Mouse (Mus musculus): ENCODE data around the gene Pimreg.

The Pimreg gene

DNA sequence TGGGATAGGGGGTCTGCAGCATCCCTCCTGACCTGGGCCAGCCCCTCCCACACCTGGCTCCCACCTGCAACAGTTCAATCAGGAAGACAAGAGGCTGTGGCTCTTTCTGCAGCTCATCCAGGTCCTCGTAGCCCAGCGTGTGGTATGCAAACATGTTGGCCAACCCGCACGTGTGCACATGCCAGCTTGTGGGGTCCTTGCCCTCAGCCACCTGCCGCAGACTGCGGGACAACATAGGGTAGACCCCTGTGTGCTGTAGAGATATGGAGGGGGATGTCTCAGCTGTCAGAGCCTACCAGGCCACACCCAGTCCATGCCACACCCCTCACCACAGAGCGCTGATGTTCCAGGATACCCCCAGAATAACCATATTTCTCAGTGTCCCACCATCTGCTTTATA is 10.5 kb upstream of the Pimreg start:
- no peak for DNase-seq (ENCODE audit: low read depth)

DNA sequence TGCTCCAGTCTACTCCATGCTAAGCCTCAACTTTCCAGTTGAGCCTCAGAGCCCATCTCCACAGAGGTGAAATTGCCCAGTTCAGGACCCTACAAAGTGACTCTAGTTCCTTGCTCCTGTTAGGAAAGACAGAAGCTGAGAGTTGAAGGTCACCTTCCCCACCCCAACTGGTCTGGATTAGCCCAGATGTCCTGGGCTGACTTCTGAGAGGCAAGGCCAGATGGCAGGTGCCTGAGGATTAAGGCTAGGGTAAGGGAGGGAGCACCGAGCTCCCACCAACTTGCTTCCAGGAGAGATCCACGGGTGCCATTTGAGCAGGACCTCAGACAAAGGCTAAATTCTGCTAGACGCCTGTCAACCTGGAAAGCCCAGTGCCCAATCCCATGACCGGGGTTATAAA is 9.7 kb upstream of the Pimreg start:
- no peak for DNase-seq (ENCODE audit: low read depth)

DNA sequence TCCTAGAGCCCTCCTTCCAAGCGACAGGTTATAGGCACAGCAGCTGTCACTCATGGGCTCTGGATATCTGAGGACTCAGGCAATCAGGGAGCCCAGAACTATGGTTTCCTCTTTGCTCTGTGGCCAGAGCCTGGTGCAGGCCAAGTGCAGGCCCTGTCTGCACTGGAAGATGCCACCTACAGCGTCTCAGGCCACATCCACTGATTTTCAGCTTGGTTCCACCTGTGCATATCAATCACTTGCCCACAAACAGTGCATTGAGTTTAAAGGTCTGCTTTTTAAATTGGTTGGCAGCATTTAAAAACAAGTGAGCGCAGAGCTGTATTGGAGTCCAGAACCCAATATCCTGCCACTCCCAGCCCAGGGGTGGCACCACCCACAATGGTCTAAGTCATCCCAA is 9.2 kb upstream of the Pimreg start:
- DNase-seq (ENCODE audit: low read depth) = no peak

- DNase-seq (ENCODE audit: low read depth) = no peak
Measured at GRCm38 (mm10) chr11:72037409-72037808, 4.4 kb upstream of the Pimreg start, which contains the start of gene Aipl1. Gene Aipl1 (minus strand): TSS chr11:72037509.

DNA sequence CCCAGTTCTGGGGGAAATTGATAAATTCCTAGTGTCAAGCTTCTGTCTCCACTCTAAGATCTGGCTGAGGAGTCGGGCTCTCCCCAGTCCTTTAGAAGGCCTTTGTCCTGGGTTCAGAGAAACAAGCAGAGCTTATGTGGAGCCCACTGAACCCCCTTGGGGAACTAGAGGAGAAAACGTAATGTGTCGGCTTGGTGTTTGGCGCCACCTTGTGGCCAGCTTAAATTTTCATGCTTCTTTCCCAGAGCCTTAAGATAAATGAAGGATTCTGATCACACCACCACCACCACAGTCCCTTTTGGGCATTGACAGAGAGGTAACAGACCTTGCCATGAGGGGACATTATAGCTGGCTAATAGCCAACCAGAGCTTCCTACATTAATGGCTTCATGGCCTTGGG is 3.8 kb upstream of the Pimreg start:
- no peak for DNase-seq (ENCODE audit: low read depth)

GRCm38 (mm10) chr11:72039599-72040386 is 2.0 kb upstream of the Pimreg start:
- DNase-seq (ENCODE audit: low read depth) = no peak

DNA sequence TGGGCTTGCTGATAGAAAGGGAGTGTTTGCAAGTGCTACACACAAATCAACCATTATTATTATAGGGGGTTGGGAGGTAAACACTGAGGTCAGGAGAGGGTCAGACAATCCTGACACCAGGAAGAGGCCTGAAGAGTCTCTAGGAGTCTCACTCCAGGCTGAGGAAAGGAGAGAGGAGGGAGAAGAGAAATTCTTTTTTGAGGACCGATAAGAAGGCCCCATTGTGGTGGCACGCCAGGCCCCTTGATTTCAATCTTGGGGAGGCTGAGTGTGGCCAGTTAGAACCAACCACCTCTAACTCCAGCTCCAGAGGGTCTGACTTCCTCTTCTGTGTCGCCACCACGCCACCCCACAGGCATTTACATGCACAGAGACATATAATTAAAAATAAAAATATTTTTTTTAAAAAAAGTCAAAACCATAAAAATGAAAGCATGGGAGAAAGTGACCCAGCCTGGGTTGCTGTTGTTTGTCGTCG is 503 bp upstream of the Pimreg start:
- DNase-seq (ENCODE audit: low read depth) = no peak

GRCm38 (mm10) chr11:72042631-72043030 is 799 bp downstream of the Pimreg start:
- no peak for DNase-seq (ENCODE audit: low read depth)

DNA sequence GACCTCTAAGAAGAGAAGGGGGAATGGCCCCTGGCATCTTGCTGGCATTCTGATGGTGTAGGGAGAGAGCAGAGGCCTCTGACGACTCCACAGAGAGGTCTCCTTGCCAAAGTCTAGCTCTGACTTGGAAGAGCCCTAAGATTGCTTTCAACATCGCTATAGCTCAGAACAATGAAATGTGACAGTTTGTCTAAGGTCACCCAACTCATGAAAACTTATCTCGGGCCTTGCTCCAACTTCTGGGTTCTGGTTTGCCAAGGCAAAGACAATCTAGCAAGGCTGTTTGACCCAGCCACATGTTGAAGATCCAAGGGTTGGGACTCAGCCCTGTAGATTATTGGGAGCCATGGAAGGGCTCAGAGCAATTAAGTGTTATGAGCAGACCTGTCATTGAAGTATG is 2.4 kb downstream of the Pimreg start:
- no peak for DNase-seq (ENCODE audit: low read depth)

DNA sequence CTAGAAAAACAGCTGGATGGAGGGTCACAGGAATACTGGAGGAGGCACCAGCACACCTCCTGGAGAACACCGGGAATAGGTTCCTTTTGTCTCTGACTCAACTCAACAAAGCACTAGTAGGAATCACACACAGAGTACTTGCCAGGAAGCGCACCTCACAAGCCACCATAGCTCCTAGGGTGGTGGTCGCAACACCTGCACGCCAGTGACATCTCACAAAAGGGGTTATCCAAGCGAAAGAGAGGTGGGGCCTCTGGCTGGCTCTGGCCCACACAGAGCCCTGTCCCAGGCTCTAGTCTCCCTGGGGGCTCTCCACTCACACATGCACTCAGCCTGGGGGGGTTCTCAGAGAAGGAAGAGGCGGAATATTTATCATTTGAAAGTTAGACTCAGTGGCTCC is 6.9 kb downstream of the Pimreg start:
- DNase-seq (ENCODE audit: low read depth) = no peak

- no peak for DNase-seq (ENCODE audit: low read depth)
Measured at GRCm38 (mm10) chr11:72049171-72049759, 7.4 kb downstream of the Pimreg start.

- no peak for DNase-seq (ENCODE audit: low read depth)
Measured at GRCm38 (mm10) chr11:72050168-72050894, 8.5 kb downstream of the Pimreg start.

DNA sequence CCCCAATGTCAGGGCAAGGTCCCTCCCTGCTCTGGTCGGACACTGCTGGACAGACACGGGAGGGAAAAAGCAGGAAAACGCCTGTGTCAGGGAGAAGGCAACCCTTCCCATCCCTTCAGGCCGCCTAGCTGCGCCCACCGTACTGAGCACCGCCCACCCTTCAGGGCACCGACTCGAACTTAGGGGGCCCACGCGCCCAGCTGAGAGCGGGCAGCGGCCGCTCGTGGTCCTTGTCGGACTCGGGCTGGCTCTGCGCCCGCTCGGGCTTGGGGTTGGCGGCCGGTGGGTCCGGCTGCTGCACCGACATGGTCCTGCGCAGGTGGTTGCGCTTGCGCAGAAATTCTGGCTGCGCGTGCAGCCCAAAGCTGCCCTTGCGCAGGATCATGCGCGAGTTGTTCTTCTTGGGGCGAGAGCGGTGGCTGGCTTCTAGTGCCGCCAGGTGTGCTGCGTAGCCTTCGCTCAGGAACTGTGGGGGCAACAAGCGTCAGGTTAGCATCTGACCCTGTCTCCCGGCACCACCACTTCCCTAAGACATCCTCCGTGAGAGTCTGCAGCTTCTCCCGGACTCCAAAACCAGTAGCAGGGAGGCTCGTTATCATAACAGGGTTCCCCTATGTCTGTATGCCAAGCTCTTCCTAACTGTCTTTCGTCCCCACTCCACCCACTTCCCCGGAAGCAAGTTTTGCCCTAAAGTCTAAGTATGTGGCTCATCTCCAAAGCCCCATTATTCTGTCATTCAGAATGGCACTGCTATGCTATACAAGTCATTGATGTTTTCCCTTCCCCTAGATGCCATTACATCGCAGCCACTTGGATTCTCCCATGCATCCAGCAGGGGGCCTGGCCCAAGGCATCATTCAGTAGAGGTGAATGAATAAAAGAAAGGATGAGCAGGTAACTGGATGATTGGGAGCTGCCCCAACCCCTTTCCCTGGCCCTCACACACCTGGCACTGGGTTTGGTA is 9.3 kb downstream of the Pimreg start:
- DNase-seq (ENCODE audit: low read depth) = no peak

DNA sequence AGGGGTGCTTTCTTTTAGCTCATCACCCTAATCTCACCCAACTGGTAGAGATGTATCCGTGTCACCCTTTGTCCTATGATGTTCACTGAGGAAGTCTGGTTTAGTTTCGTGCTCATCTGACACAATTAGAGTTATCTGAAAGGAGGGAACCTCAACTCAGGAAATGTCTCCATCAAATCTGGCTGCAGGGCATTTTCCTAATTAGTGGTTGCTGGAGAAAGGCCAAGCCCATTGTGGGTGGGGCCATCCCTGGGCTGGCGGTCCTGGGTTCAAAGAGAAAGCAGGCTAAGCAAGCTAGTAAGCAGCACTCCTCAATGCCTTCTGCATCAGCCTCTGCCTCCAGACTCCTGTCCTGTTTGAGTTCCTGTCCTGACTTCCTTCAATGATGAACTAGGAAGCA is 10.4 kb downstream of the Pimreg start:
- DNase-seq (ENCODE audit: low read depth) = no peak

GRCm38 (mm10) chr11:72052636-72053035 is 10.8 kb downstream of the Pimreg start:
- DNase-seq (ENCODE audit: low read depth) = no peak

- DNase-seq (ENCODE audit: low read depth) = no peak
Measured at GRCm38 (mm10) chr11:72055176-72055575, 13.3 kb downstream of the Pimreg start.

- DNase-seq (ENCODE audit: low read depth) = no peak
Measured at GRCm38 (mm10) chr11:72057166-72057565, 15.3 kb downstream of the Pimreg start.

GRCm38 (mm10) chr11:72060416-72060815 is 18.6 kb downstream of the Pimreg start:
- DNase-seq (ENCODE audit: low read depth) = no peak

GRCm38 (mm10) chr11:72061093-72061620 is 19.3 kb downstream of the Pimreg start:
- no peak for DNase-seq (ENCODE audit: low read depth)

DNA sequence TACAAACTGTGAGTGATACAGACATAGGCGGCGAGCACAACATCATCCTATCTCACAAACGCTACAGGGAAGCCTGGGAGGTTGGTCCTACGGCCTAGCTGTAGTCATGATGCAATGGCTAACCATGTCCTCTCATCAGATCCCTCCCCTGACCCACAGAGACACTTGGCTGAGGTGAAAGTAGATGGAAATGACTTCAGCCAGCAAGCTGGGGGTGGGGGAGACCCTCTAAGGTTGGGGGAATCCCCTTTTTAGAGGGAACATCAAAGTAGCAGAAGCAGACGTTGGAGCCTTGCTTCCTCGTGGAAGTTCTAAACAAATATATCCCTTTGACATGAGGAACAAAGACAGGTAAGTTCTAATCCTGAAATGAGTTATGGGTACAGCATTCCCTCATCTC is 22.6 kb downstream of the Pimreg start:
- no peak for DNase-seq (ENCODE audit: low read depth)

DNA sequence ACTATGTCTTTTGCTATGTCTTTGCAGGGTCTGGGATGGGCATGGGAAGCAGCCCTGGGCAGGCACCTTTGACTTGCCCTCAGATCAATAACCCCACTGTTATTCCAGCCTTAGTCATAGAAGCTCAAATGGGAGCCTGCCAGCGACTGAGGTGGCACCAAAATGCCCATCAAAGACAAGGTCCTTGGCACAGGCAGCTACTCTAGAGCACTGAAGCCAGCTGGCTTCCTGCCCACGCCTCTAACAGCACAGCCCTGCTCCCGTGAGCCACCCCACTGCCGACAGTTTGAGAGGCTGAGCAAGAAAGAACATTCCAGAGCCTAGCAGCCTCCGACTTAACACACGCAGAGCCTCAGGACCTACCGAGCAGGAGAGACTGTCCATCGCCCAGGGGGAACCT is 23.3 kb downstream of the Pimreg start:
- no peak for DNase-seq (ENCODE audit: low read depth)

DNA sequence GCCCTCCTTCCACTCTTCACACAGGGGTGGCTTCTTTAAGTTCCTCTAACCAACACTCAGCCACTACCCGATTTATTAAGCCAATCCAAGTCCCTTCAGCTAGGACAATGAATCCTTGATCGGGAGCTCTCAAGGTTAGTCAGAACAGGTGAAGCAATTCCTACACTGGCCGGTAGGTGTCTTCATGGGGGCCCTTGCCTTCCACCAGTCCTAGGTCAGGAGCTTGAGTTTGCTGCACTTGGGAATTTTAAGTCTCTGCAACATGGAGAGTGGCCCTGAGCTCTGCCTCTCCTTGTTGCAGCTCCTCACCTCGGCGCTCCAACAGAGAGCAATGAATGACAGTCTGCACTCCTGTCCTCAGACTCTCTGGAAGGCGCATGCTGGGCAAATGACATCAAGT is 24.5 kb downstream of the Pimreg start:
- no peak for DNase-seq (ENCODE audit: low read depth)

Measured in fibroblast of lung, adult 2 months (primary cell).